Mouse (Mus musculus) adrenal gland, adult 8-10 months (tissue): ENCODE measurements around the gene Cd8a. TPM values are rescaled to one million over a fixed set of nuclear protein-coding genes. Genes with fewer than 3 reads are reported as not detected.

Source experiments
- DNase-seq: peaks from one replicate; pipeline ENCODE4 v3.0.0; 2022
- total RNA-seq, 4 experiments: library from RNA; stranded (reverse); gene quantifications; 2 replicates each; pipeline ENCODE4 v1.2.4; 2022

Cd8a gene
- total RNA-seq, 4 experiments from 2014 or later, result 0.17 to 1.2 (median 0.61) TPM

DNA sequence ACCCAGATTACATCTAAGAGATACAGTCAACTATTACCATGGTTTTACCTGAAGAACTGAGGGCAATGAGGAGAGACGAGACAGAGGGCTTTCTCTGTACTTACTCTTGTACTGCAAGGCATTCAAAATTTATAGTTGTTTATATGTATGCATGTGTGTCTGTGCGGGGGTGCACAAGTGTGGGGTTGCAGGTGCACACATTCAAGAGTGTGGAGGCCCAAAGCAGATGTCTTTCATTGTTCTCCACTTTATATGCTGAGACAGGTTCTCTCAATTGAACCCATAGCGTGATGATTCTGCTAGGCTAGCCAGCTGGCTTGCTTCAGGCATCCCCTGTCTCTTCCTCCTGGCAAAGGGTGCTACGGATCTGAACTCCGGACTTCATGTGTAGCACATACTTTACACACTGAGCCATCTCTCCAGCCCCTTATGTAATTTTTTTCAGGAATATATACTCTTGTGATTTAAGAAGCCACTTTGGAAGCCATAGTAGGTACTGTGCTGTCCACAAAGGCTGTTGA is 2.1 kb upstream of the Cd8a start:
- DNase-seq, result no peak

DNA sequence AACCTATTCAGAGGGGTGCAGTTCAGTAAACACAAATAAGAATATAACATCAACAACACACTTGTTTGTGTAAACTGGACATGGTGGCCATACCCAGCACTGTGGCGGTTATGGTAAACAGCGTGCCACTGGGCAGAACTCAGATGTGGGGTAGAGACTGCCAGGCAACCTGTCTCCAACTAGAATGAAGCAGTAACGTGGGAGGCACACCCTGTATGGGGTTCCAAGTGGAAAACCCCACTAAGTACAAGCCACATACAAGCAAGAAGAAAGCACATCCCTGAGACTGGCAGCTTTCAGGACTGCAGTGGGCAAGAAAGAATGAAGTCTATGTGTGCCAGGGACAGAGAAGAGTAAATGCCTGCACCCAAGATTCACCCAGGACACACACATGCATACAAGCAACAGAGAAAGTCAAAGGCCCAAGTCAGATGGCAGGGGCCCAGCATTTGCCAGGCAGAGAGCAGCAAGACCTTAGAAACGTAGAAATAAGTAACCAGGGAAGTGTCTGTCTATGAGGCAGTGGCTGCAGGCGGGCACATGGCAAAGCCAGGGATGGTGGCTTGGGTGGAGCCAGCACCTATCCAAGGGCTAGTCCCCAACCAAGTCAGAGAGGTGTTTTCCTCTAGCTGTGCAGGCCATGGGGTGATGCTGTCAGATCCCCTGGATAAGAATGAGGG is 1.0 kb upstream of the Cd8a start:
- DNase-seq, result no peak

DNA sequence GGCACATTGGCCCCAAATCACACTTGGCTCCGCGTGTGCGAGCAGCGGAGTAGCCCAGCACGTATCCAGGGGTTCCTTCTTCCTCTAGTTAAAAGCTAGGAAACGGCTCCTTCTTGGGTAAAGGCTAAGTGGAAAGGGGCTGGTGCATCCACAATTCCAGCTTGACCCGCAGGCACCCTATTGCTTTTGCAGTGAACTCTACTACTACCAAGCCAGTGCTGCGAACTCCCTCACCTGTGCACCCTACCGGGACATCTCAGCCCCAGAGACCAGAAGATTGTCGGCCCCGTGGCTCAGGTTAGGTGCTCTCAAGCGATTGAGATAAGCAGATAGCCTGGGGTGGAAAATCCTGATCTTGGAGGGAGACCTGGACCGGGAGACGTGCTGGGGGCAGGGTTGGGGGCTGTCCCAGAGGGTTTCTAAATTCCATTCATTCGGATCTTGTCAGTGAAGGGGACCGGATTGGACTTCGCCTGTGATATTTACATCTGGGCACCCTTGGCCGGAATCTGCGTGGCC is 1.1 kb downstream of the Cd8a start:
- DNase-seq, result no peak

DNA sequence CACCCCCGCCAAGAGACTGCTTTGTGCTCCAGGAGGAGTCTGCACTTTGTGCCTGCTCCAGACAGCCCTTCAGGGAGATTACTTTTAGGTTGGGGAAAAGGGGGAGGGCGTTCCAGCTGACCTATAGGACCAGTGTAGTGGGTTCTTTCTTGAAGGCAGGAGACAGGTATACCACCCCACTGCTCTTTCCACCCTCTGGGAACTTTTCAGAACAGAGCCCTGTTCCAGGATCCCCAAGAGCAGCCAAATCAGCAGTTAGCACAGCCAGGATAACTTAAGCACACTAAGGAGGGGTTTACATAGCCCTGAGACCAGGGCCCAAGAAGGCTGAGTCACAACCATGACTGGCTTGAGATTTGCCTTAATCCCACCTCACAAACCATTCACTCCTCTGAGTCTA is 1.7 kb downstream of the Cd8a start:
- DNase-seq, result no peak

DNA sequence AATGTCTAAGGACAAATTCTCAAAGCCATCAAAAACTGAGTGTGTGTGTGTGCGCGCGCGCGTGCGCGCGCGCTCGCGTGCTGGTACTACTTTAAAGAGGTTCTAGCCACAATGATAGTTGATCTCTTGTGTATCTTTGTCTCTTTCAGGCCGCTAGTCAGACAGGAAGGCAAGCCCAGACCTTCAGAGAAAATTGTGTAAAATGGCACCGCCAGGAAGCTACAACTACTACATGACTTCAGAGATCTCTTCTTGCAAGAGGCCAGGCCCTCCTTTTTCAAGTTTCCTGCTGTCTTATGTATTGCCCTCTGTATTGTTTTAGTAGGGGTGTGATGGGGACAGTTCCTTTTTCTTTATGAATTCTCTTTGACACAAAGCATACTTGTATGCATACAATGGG is 3.5 kb downstream of the Cd8a start:
- DNase-seq, result no peak

DNA sequence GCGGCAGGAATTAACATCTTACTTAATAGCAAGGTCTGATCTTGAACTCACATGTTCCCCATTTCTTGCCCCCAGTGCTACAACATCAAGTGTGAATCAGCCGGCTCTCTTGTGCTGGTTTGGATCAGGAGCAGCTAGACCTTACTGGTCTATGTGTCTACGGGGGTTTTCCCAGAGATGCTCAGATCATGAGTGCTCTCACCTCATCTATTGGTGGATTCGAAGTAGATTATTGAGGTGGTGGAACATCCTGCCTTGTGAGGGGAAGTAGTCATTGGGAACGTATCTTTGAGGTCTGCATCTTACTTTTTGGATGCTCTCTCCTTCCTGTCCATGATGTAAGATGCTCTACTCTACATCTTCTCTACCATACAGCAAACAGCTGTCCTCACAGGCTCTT is 8.4 kb downstream of the Cd8a start:
- DNase-seq, result no peak

DNA sequence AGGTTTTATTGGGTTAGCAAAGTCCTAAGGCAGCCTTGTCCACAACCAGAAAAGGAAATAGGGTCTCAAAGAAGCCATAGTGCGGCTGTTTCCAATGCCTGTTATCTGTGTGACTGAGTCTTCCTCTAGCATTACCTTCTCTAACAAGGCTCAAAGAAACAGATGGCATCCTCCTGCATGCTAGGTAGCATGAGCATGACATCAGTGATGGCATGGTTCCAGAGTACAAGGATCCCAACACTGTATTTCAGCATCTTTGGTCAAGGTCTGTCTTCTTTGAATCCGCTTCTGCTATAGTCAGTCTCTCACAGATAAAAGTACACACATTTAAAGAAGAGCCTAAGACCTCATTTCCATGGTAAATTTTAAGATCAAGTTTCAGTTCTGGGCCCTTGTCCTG is 17.3 kb downstream of the Cd8a start:
- no peak for DNase-seq

DNA sequence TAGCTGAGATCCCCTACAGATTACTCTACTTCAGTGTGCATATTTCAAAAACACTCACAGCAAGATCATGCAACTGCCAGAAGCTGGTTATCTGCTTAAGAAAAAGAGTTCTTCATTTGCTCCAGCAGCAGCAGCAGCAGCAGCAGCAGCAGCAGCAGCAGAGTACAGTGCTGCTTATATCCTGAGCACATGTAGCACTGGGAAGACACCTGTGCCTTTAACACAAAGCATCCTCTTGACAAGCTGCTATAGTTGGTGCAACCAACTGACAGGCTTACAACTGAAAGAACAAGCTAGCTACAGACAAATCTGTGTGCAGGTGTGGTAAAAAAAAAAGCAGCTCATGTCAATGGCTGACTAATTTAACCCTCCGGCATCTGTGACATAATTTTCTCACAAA is 22.8 kb downstream of the Cd8a start:
- DNase-seq, result no peak

DNA sequence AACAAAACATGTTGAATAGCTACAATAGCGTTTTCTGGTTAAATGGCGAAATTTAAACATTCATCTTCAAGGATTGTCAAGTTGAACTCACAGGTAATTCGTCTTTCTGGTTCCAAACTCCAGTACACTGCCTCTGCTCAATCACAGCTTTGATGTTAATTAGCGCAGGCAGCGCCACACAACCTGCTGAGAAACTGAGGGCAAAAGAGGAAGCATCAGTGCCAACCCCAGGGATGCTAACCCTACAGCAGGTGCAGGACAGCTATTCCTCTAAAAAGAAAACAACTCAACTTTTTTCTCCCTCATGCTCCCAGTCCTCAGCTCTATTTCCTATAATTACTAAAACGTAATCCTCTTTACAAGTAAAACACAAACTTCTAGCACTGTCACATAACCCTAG is 23.5 kb downstream of the Cd8a start:
- DNase-seq, result no peak

DNA sequence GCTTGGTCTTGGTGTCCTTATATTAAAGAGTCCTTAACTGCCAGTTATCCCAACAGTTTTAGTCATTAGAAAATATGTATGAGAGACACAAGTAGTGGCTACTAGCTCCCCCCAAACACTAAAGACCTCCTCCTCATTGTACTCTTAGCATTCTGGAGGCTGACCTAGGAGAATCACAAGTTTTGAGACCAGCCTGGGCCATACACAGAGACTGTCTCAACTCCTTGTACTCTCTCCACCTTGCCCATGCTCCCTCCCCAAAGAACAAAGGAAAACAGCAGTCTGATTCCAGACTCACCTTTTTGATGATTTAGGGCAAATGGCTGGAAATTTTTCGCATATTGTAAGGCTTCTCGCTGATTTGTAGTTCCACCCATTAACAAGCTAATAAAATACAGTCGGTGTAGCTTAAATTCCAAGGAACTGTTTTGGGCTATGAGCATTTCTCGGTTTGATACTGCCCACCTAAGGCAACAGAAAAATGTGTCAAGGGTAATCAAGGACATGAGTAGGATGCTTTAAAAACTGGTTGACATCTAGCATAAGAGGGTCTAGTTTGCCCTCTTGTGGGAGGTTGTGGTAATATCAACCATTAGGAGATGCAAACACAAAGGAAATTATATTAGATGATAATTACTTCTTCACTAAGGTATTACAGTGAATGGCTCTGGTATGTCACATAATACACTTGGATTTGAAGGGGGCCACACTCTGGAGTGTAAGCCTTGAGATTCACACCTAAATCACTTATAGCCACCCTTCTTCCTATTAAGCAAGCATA is 25.8 kb downstream of the Cd8a start:
- no peak for DNase-seq

DNA sequence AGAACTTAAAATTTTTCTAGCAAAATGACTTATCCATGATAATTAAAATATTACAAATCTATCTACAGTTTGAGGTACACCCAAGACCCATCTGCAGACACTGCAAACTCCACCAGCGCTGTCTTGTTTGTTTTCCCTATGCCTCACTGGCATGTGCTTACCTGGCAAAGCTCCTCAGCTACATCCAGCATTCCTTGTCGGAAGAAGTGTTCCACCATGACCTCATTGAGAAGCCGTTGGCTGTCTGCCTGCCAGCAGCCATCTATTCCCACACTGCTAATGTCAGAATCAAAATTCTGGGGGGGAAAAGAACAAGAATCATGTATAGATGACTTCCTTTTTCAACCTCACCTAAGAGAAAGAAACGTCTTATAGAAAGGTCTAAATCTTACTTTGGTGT is 41.4 kb downstream of the Cd8a start:
- DNase-seq, result no peak

DNA sequence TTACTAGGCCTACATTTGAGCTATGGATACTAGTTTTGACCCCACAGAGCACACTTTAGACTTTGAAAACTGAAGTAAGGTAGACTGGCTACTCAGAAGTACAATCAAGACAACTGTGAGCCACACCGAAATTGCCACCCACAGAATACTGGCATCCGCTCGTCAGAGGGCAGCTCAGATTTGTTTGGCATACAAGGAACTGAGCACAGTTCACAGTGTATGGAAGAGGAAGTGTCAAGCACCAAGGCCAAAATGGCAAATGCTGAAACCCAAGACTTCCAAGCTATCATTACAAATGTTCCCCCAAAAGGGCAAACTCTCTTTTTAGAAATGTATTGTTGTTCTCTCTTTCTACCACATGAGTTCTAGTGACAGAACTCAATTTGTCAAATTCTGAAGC is 42.2 kb downstream of the Cd8a start:
- DNase-seq, result no peak

DNA sequence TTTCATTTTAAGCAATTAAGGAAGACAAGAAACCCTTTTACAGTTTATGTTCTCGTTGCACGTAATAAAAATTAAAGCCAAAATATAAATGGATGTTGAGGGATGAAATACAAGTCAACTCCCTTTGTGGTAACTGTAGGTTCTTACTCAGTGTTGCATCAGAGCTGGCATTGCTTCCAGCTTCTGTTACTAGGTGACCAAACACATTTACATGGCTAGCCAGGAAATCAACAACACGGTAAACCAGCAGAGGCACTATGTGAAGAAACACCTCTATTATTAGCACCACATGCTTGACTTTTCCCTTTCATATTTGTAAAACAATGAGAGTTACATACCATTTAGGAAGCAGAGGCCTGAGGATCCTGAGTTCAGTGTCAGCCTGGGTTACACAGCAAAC is 45.6 kb downstream of the Cd8a start:
- no peak for DNase-seq

DNA sequence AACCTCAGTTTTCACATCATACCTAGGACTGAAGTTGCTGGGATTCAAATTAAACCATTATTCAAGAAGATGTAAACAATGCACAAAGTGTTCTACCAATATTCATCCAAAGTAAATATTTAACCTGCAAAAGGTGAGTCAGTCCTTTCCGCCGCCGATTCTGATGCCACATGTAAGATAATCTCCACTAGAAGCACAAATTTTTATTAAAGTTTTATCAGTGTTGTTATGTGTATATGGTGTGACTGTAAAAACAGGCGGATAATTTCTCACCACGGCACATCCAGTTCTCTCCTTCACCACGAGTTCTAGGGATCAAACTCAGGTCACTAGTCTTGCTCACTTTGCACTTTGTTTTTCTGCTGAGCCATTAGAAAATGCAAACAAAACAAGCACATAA is 47.6 kb downstream of the Cd8a start:
- DNase-seq, result no peak

DNA sequence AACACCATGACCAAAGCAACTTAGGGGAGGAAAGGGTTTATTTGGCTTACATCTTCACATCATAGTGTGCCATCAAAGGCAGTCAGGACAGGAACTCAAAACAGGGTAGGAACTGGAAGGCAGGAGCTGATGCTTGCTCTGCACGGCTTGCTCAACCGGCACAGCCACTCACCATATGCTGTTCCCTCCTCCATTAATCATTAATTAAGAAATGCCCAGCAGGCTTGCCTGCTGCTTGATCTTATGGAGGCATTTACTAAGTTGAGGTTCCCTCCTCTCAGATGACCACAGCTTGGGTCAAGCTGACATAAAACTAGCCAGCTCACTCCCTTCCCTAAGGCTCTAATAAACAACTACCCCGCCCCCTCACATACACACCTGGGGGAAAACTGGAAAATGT is 48.9 kb downstream of the Cd8a start:
- no peak for DNase-seq

DNA sequence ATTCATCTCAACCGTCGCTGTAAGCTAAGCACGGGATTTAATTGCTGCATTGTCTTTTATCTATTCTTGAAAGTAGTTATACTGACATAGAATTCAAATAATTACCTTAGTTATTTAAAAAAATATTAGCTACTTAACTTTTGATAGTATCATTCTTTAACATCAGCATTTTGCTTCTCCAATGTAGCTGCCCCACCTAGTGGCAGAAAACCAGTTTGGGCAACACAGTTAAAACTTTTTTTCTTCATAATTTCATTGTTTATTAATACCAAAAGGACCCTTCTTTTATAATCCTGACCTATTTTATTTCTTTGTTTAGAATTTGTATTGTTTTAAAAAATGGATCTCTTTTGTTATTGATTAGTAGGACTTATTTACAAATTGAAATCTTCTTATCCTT is 49.9 kb downstream of the Cd8a start:
- DNase-seq, result no peak

DNA sequence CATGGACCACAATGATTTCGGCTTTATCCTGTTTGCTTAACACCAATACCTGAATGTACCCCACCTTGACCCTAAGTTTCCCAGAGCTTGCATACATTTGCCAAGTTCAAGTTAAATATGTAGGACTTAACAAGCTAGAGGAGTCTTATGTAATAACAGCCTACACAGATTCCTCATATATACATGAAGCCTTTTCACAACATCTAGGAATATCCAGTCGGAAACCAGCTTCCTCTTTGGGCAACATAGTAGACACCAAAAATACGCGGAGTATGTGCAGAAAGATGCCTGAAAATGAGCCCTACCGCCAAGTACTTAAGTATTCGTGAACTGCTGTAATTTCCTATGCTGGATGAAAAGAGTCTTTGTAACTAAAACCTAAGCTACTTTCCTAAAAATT is 52.5 kb downstream of the Cd8a start:
- no peak for DNase-seq

DNA sequence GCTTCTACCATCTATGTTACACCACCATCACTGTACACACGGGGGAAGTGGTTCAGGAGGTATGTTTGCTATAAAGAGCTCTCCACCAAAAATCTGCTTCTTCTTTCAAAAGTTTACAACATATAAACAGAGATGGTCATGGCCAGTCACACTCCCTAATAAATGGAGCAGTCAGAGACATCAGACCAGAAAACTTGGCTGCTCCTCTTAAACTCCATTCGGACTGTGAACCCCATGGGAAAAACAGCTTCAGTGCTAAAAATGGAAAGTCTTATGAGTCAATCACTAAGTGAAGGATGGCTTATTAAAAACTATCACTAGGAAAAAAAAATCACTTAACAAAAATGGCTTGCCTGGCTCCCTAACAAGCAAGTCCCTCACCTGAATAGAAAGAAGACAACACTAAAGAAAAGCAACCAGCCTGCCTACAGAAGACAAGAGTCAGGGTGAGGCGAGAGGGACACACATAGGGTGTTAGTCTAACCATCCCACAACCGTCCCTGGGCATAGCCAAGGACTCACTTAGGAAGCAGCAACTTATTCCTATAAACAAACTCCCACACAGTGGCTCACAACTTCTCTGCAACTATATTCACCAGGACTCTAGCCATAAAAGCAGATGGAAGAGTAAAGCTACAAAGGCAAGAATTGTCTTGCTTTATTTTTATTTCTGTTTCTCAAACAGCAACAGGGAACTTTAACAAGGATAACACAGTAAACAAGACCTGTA is 54.9 kb downstream of the Cd8a start:
- no peak for DNase-seq

Other genes with a start within 250 kb of the Cd8a start
- 10 to 100 TPM; 19.0 to 36.9 (median 27.6) TPM for gene Thnsl2, start 229.0 kb upstream of the Cd8a start, total RNA-seq
- 1 to 10 TPM in 1 of 4 experiments, not detected in 3; 1.2 TPM for gene Fabp1, start 173.6 kb upstream of the Cd8a start, total RNA-seq
- 10 to 100 TPM; 57.0 to 69.2 (median 65.6) TPM for gene Krcc1, start 101.8 kb upstream of the Cd8a start, total RNA-seq
- under 1 TPM in 3 of 4 experiments, not detected in 1; 0.13 to 0.23 (median 0.21) TPM for gene Smyd1, start 51.2 kb upstream of the Cd8a start, total RNA-seq
- under 1 TPM in 3 of 4 experiments, not detected in 1; 0.31 to 0.32 (median 0.31) TPM for gene Cd8b1, start 50.6 kb upstream of the Cd8a start, total RNA-seq
- gene Rmnd5a, start 67.2 kb downstream of the Cd8a start, total RNA-seq, result 10 to 100 TPM; 76.1 to 96.7 (median 85.5) TPM
- 10 to 100 TPM; 38.7 to 47.8 (median 43.5) TPM for gene Rnf103, start 120.5 kb downstream of the Cd8a start, total RNA-seq
- 100 to 1,000 TPM; 115 to 148 (median 141) TPM for gene Chmp3, start 170.4 kb downstream of the Cd8a start, total RNA-seq